Mouse (Mus musculus) yolk sac, embryonic 10.5 days (tissue): ENCODE data around the gene Galnt9.

ENCODE experiments used
- DNase-seq: peaks from one replicate; pipeline ENCODE4 v3.0.0-alpha.2; 2017; ENCODE audit warnings: low spot score

The Galnt9 gene

GRCm38 (mm10) chr5:110535964-110536363 lies 8.2 kb upstream of the Galnt9 start:
- no peak for DNase-seq

DNA sequence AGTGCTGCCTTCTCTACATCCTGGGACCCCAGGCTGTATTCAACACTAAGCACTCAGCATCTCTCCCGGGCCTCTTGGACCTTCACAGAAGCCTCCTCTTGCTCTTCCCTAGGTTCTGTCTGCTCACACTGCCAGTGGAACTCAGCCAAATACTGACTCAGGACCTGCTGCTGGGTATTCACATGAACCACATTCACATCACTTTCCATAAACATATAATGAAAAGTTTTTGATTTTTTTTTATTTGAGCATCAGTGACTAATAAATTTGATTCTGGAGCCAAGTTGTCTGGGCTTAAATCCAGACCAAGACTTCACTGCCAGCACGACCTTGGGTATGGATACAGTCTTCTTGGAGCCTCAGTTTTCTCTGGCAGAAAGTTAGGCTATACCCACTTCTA lies 3.2 kb upstream of the Galnt9 start:
- DNase-seq, result no peak

- DNase-seq, result no peak
Observed at GRCm38 (mm10) chr5:110541456-110541855, 2.7 kb upstream of the Galnt9 start.

DNA sequence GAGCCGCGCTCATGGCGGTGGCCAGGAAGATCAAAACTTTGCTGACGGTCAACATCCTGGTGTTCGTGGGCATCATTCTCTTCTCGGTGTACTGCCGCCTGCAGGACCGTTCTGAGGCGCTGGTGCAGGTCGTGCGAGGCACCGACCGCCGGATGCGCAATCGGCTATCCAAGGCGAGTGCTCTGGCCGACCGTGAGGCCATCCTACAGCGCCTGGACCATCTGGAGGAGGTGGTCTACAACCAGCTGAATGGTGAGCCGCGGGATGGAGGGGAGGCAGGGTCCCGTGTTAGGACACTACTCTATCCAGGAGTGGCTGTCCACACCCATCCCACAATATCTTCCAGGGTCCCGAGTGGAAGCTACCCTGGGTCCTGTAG lies 525 bp downstream of the Galnt9 start:
- no peak for DNase-seq

DNA sequence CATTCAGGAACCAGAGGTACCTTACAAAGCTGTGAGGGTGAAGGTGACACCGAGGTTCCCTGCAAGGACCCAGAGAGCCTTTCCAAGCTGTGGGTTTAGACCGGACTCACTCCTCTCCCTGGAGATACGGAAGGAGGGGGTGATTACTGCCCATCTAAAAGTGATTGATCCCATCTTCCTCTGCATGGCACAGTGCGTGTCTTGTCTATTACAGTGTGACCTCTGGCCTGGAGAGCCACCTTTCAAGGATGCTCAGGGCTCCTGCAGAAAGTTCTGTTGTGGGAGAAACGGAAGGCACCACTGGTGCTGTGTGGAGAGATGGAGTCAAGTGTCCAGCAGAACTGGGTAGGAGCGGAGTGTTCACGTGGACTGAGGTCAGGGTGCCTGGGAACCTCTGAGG lies 1.2 kb downstream of the Galnt9 start:
- no peak for DNase-seq

DNA sequence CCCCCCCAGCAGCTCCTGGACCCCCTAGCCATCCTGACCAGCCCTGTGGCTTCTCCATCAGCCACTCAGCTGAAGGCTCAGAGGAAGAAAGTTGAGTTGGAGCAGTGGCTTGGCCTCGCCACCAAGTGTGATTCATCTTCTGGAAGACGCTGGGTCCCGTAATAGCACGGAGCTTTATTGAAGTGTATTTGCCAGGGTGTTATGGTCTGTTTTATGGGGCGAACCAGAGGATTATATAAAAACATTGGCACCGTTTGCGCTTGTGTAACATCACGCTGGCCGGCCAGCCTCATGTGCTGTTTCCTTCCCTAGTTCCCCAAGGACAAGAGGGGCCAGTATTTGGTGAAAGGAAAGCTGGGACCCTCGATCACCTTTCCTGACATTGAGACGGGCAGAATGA lies 2.0 kb downstream of the Galnt9 start:
- DNase-seq, result no peak

- DNase-seq, result no peak
Observed at GRCm38 (mm10) chr5:110546726-110547406, 2.7 kb downstream of the Galnt9 start.

DNA sequence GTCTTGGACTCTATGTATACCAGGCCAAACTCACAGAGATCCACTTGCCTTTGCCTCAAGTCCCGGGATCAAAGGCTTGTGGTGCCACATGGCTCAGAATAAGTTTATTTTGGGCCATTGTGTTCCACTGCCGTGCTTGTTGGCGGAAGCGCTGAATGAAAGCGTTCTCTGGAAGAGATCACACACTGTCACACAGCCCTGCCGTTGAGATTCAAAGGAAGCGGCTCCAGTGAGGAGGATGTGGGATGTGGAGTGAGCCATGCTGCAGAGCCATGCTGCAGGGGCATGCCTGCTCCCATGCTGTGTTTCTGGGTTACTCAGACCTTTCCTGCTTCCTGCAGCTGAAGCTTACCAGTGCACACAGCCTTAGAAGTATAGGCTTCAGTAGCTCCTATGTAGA lies 4.3 kb downstream of the Galnt9 start:
- DNase-seq, result no peak

GRCm38 (mm10) chr5:110550189-110550588 lies 6.0 kb downstream of the Galnt9 start:
- no peak for DNase-seq

GRCm38 (mm10) chr5:110550841-110551240 lies 6.7 kb downstream of the Galnt9 start:
- DNase-seq, result no peak

DNA sequence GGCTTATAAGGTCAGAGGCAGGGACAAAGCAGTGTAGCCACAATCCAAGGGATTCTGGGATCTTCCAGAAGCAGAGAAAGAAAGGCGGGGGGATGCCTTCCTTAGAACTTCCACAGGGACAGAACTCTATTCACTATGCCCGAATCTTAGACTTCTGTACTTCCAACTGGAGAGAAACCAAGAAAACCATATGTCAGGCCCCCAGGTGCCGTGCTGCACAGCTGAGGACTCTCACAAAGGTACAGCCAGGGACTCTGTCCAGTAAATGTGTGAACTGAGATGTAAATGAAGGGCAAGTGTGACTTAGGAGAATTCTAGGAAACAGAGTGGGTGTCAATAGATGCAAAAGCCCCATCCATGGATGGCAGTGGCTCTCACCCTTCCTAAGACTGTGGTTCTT lies 7.8 kb downstream of the Galnt9 start:
- no peak for DNase-seq

- DNase-seq, result no peak
Observed at GRCm38 (mm10) chr5:110553315-110553714, 9.2 kb downstream of the Galnt9 start.

- DNase-seq, result no peak
Observed at GRCm38 (mm10) chr5:110555198-110555597, 11.0 kb downstream of the Galnt9 start.

DNA sequence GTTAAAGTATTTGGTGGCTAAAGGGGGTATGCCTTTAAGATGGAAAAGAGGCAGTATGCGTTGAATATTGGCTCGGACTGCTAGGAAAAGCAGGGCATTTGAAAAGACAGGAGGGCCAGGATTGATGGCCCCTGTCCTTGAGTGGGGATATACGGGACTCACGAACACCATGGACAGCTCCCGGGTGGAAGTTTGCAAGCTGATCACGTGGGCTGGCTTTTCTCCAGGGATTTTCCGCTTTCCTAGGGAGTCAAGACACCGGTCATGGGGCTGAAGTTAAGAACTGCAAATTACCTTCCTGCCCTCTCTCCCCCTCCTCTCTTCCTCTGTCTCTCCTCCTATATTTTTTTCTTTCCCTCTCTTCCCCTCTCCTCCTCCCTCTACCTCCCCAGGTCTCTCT lies 14.2 kb downstream of the Galnt9 start:
- DNase-seq, result peak; percentile 27

- no peak for DNase-seq
Observed at GRCm38 (mm10) chr5:110559679-110560078, 15.5 kb downstream of the Galnt9 start.

DNA sequence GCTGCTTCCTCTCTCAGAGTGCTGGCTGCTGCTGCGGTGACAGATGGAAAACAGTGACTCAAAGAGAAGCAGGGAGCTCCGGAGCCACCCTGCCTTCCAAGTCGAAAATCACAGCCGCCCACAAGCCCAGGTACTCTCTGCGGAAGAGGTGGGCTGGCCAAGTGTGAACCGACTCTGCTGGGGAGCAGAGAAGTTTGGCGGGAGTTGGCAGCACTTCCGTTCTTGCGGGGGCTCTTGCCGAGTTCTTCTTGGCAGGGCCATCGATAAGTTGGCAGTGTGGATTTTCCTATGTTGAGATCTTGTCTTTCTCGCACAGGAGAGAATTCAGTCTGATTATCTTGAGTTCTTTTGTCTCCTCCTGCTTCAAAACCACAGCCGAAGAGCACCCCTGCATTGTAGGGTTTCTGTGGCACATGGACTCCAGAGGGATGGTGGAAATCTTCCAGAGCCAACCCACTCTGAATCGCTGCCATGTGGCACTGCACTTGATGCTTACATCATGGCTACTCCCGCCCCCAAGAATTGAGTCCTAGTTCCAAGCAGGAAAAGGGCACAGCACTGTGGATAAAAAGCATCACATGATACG lies 18.7 kb downstream of the Galnt9 start:
- DNase-seq, result no peak

DNA sequence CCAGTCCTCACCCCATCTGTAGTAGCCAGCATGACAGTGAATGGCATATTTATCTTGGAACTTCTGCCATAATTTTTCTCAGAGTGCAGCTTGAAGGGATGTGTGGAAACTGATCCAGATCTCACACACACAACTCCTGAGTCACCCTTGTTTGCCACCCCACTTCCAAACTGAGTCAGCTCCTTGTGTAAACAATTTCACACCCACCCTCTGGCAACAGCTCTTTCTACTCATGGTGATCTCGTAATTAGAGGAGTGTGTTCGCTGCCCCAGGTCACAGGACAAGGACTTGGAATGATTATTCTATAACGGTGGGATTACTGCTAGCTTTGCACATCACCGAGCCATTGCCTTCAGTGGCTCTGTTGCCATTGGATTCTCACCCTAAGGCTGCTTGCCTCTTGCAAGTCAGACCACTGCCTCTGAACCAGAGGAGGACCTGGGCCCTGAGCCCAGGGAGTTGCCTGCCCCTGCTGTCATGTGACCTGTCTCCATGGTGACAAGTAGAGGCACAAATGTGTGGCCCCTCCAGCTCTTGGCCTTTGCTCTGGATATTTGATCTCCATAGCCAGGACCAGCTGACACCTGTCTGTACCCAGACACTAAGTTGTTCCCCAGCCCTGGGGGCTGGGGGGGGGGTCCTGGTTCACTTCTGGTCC lies 21.0 kb downstream of the Galnt9 start:
- DNase-seq, result no peak

- DNase-seq, result no peak
Observed at GRCm38 (mm10) chr5:110567547-110567946, 23.4 kb downstream of the Galnt9 start.

- no peak for DNase-seq
Observed at GRCm38 (mm10) chr5:110574888-110575287, 30.7 kb downstream of the Galnt9 start.

- no peak for DNase-seq
Observed at GRCm38 (mm10) chr5:110579296-110579695, 35.1 kb downstream of the Galnt9 start.

GRCm38 (mm10) chr5:110580569-110581239 lies 36.5 kb downstream of the Galnt9 start:
- no peak for DNase-seq

DNA sequence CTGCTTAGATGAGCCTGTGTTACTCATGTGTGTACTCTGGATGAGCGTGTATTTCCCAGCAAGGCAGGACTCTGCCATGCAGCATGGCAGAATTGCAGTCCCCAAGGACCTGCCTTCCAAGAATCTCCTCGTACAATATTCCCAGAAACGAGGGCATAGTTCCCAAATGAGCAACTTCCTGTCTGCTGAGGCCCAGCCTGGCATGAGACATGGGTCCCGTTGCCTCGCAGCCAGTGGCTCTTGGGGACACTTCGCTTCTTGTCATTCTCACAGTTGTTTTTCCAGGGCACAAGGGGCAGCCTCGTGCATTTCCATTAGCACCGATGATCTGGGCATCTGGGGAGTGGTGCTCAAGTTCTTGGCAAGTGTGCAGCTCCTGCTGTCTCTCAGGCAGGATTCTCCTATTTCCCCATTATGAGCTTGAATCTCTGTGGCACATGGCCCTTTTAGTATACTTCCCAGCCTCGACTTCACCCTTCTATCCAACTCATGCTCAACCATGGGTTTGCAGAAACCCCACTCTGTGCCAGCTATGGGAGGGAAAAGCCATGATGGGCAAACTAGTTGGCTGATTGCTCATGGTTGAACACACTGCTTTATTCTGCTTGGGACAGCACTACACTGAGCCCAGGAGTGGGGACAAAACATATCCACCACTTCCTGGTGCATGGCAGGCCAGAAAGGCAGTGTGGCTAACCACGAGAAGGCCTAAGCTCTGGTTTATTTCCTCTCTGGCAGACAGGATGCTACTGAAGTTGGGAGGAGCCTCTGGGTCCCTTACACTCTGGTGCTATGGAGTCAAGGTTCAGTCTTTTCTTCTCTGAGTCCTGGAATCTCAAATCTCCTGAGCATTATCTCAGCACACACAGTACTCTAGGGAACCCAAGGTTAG lies 38.7 kb downstream of the Galnt9 start:
- DNase-seq, result no peak
